ENCODE assay signal across 8 mouse cellular contexts in the genomic region with DNA sequence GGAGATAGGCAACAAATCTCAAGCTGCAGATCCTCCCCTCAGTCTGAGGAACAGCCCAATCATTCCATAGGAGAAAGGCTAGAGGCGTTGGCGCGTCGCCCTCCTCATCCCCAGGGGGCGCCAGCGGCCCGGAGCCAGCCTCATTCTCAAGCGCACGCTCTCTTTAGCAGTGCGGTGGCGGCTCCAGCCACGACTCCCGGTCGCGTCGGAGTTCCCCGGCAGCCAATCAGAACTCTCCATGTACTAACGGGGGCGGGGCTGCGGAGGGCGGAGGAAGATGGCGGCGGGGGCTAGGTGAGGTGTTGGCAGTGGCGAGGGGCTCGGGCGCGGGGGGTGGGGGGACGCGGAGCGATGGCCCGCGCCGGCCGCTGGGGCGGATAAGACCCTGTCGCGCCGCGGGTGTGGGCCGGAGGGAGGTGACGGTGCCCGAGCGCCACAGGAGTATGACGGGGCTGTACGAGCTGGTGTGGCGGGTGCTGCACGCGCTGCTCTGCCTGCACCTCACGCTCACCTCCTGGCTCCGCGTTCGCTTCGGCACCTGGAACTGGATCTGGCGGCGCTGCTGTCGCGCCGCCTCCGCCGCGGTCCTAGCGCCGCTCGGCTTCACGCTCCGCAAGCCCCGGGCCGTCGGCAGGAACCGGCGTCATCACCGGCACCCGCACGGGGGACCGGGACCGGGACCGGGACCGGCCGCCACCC. TPM values are rescaled to one million over a fixed set of nuclear protein-coding genes. Genes with fewer than 3 reads are reported as not detected.
A peak's percentile ranks its signal among the peaks of the same experiment; 100 is the strongest.
DNase-seq lines count a peak whose midpoint lies in the region; ATAC-seq lines count a peak whose summit lies in the region.

Gene Nus1 (plus strand): TSS at position 249 of the 699 bp plus-strand sequence.

- H3K36me3 ChIP-seq in hindbrain, embryonic 12.5 days = no peaks in the 10 kb centered on the region

- H3K4me3 ChIP-seq in hindbrain, embryonic 12.5 days = peak within 1 kb of the TSS; percentile 94

- WGBS in hindbrain, embryonic 12.5 days = under 1% methylated on average over 74 of the region's 79 CpGs

- H3K9me3 ChIP-seq in hindbrain, embryonic 12.5 days (replicated peaks) = no peaks in the 10 kb centered on the region

- peaks cover 22% of the 10 kb centered on the region for H3K4me1 ChIP-seq in hindbrain, embryonic 12.5 days

- DNase-seq in Muller cell, postnatal 12 days (ENCODE audit: inconsistent ontology term) = peak; percentile 99
- peak; percentile 98 for DNase-seq in cerebellum, adult 9-11 months
- peak; percentile 95 to 97 for DNase-seq in frontal cortex, postnatal 10 days (ENCODE audit: low spot score in 2 of 2)
- DNase-seq in layer of hippocampus, postnatal 14 days (ENCODE audit: low spot score in 2 of 2) = peak; percentile 95 to 98
- DNase-seq in lung, postnatal 14 days = peak; percentile 97
- DNase-seq in retina, adult 2 months (ENCODE audit: low read depth, low spot score) = peak; percentile 90
- DNase-seq in thymus, postnatal 36 days = peak; percentile 96

- no peaks in the 10 kb centered on the region for H3K27me3 ChIP-seq in hindbrain, embryonic 12.5 days

- H3K9ac ChIP-seq in hindbrain, embryonic 12.5 days = peak within 1 kb of the TSS; percentile 84

- peak within 1 kb of the TSS; percentile 94 for H3K27ac ChIP-seq in hindbrain, embryonic 12.5 days

- H3K4me2 ChIP-seq in hindbrain, embryonic 12.5 days (replicated peaks) = peak within 1 kb of the TSS; percentile 73

- ATAC-seq in hindbrain, embryonic 12.5 days (ENCODE audit: low FRiP score) = peak; percentile 99

RNA-seq across cellular contexts. Expression of gene Nus1, which starts in this region (rescaled TPM):
- 19.2 and 20.1 TPM in 2 replicates for polyA plus RNA-seq in hindbrain, embryonic 12.5 days (2016; fragmentation: Nextera tagmentation; extraction: Ambion mirVana)
- 10 to 100 TPM; 59.5 to 61.9 TPM for total RNA-seq in layer of hippocampus, postnatal 14 days (2021)

Comparison
In these comparisons a context has a peak if more than half of its experiments do, and no peak if none do; other contexts are left out.
1. Peak in every context shown above with its lines: DNase-seq, ATAC-seq, H3K4me3 ChIP-seq and H3K27ac ChIP-seq.